Mouse (Mus musculus): ENCODE data around the gene Crip1. TPM values are rescaled to one million over a fixed set of nuclear protein-coding genes. Genes with fewer than 3 reads are reported as not detected.
A peak's percentile ranks its signal among the peaks of the same experiment; 100 is the strongest.

Gene Crip1
- polyA plus RNA-seq, 2 experiments from 2014 or later = 1,240 to 2,098 TPM

DNA sequence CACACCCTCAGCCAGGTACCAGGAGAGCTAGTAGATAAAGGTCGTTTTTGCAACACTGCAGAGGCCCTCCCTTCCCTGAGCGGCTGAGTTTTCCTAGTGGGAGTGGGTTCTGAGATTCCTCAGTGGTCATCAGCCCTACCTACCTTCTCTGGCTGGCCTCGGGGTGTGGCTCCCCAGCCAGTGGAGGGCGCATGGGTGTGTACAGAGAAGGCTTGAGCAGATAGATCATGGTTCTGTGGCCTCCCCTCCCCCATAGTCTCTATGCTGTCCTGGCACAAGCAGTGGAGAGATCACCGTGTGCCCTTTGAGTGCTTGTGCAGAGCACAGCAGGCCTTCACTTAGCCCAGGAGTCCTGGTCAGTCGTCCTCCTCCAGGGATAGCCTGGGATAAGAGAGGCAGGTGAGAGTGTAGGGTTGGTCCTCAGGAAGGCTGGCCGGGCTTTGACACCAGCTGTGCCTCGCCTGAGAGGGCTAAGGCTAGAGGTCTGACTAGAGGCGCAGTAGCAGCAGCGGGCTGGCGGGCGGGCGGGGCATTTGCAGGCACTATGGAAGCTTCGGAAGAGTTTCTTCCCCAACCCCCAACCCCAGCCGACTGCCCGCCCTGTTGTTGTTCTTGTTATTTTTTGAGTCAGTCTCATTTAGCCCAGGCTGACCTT lies 2.4 kb downstream of the Crip1 start:
- no peak for ATAC-seq

- ATAC-seq = no peak
These were observed 3.2 kb downstream of the Crip1 start for GRCm38 (mm10) chr12:113149341-113149740.

GRCm38 (mm10) chr12:113149896-113150295 lies 3.8 kb downstream of the Crip1 start:
- ATAC-seq = no peak

DNA sequence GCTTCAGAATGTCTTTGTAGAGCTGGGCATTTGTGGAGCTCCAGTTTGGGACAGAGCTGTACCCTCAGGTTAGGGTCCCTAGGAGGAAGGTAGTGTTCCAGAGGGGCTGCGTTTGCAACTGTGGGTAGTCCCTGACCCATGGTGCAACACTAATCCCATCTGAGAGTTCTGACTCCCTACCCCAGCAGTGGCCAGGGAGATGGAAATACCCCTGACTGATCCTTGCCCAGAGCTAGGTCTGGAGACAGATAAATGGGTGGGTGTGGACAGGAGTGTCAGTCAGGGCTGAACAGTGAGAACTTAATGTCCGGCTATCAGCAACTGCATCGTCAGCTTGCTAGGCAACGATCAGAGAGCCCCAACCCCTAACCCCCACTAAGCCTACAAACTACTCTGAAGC lies 4.5 kb downstream of the Crip1 start:
- no peak for ATAC-seq

GRCm38 (mm10) chr12:113151046-113151445 lies 4.9 kb downstream of the Crip1 start:
- ATAC-seq = no peak

DNA sequence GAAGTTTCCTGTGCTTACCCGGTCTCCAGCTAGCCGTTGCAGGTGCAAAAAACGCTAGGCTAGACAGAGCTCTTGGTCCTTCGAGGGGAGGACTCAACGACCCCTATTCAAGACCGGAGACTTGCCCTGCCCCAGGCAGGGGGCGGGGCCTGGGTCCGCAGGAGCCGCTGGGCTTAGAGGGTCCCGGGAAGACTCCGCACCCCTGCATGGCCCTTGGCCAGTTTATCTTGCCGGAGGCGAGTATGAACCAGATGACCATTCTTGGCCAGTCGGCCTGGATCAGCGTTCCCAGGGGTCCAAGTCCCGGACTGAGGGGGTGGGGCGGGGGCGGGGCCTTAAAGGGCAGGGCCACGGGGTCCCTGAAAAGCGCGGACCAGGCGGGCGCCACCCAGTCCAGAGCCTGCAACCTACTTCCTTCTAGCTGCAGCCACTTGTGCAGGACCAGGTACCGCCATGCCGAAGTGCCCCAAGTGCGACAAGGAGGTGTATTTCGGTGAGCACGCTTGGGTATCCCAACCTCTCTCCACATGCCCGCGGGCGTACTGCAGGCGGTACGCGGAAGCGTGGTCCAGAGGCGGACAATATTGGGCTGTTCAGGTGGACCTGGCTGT lies 5.7 kb downstream of the Crip1 start:
- ATAC-seq = no peak

GRCm38 (mm10) chr12:113152272-113152661 lies 6.2 kb downstream of the Crip1 start:
- ATAC-seq = peak; percentile 15

DNA sequence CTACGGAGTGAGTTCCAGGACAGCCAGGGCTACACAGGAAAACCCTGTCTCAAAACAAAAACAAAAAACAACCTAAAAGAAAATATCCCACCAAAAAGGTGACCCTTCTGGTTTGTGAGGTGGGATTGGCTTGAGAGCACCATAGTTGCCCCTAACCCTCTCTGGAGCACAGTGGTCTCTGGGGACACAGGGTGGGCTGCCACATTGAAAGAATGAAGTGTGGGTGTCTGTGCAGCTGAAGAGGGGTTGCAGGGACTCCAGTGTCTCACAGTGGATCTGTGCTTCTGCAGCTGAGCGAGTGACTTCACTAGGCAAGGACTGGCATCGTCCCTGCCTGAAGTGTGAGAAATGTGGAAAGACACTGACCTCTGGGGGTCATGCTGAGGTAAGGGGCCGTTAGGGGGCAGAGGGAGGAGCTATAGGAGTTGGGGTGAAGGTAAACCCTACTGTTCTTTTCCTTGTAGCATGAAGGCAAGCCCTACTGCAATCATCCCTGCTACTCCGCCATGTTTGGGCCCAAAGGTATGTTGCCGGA lies 6.9 kb downstream of the Crip1 start:
- ATAC-seq = no peak

- no peak for ATAC-seq
These were observed 7.9 kb downstream of the Crip1 start for GRCm38 (mm10) chr12:113153971-113154370.

DNA sequence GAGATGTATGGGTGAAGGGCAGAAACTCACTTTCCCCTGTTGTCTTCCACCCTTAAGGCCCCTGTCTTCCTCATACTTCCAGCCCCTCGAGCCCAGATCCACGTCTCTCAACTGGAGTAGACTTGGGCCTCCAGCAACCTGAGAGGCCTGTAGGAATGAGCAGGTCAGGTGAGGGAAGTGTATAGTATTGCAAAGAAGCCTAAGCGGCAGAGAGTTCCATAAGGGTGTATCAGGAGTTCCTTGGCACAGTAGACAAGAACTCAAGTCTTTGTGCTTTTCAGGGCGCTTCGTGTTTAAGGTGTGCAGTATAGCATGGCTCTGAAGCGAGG lies 8.6 kb downstream of the Crip1 start:
- no peak for ATAC-seq

DNA sequence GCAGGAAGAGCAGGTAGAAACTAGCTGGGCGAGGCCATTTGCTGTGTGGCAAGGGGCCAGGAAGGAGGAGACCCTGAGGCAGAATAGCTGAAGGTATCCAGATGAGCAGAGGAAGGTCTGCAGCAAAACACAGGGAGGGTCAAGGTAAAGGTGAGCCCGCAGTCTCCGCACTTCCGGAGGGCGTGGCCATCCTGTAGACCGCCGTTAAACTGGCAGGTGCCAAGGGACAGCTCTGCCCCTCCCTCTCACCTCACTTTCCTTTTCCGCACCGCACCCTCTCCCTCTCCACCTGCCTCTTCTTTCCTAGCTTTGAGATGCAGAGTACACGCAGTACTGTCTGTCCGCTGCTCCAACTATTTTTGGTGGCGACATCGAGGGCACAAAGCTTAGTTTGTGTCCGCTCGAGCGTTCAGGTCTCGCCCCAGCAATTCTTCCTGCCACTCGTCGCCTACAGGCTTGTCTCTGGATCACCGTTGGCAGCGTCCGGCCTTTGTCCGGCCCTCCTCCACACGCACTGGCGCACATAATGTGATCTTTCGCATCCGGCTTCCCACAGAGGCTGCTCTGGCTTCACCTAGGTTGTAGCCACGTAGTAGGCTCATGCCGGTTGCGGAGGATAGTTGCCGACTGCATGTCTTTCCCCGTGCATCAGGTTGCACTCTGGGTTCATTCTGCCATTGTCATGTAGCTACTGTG lies 9.1 kb downstream of the Crip1 start:
- ATAC-seq = peak; percentile 4

- ATAC-seq = peak; percentile 82
These were observed 9.9 kb downstream of the Crip1 start, which contains the start of gene Tedc1 for GRCm38 (mm10) chr12:113155887-113156539. Tedc1 (plus strand) TSS chr12:113156421.

GRCm38 (mm10) chr12:113156540-113156929 lies 10.4 kb downstream of the Crip1 start:
- ATAC-seq = no peak

DNA sequence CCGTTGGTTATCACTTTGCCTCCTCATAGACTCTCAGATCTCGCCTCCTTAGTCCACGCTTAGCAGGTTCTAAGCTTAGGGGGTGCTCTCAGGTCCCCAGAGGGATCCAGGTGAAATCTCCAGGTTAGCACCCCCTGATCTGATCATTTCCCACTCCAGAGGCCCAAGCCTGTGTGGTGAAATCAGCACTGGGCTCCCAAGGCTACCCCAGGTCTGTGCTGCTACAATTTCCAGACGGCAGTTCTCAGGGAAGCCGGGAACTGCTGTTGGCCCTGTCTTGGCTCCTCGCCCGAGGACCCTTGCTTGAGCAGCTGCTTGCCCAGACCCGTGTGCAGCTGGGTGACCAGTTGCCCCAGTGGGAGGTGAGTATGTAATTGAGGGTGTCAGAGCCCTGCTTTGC lies 10.9 kb downstream of the Crip1 start:
- ATAC-seq = no peak

DNA sequence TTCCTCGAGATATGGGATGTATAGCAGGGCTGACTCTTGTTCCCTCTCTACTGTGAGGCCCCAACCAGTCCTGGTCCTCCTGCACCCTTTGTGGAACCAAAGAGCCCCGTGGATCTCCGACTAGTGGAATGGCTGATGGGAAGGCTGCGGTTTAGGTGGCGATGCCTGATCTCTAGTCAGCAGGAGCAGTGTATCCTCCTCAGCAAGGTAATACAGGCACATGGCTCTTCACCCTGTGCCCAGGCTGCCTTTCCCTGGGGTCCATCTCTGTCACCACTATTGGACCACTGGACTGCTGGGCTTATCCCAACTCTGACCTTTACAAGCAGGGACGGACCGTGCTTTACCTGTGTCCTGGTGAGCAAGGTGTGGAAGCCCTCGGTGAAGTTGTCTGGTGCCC lies 11.4 kb downstream of the Crip1 start:
- no peak for ATAC-seq

DNA sequence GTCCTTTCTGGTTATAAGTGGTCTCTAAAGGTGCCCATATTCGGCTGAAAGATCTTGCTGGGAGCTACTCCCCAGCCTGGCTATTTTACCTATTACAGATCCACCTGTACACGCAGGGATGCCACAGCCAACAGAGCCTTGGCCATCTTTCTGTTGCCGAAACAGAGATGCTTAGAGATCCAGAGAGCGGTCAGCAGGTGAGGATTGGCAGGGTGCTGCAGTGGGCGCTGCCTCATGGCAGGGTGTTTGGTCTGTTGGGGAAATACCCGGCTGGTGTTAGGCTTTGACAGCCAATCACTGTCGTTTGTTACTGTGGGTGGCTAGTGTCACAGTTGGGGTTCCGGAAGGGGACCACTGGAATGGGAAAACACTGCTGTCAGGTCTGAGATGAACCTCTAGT lies 11.9 kb downstream of the Crip1 start:
- no peak for ATAC-seq

- no peak for ATAC-seq
These were observed 17.5 kb downstream of the Crip1 start for GRCm38 (mm10) chr12:113163561-113164006.

DNA sequence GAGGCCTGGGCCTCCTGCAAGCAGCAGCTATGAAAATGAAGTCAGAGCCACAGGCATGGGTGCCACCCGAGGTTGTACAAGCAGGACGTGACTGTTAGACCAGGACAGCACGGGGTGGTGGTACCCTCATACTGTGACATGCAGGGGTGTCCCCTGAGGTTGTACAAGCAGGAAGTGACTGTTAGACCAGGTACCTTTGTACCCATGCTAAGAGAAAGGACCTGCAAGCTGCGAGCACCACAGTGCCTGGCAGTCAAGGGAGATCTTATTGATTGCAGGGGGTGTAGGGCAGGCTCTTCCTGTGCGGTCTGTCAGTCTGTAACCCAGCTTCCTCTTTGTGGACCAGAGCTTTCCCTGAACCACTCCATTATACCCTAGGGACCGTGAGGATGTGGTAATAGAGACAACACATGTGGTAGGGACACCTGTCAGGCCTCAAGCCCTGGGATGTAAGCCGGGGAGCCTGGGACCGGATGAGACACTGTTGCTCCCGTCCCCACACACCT lies 22.0 kb downstream of the Crip1 start:
- ATAC-seq = peak; percentile 93

DNA sequence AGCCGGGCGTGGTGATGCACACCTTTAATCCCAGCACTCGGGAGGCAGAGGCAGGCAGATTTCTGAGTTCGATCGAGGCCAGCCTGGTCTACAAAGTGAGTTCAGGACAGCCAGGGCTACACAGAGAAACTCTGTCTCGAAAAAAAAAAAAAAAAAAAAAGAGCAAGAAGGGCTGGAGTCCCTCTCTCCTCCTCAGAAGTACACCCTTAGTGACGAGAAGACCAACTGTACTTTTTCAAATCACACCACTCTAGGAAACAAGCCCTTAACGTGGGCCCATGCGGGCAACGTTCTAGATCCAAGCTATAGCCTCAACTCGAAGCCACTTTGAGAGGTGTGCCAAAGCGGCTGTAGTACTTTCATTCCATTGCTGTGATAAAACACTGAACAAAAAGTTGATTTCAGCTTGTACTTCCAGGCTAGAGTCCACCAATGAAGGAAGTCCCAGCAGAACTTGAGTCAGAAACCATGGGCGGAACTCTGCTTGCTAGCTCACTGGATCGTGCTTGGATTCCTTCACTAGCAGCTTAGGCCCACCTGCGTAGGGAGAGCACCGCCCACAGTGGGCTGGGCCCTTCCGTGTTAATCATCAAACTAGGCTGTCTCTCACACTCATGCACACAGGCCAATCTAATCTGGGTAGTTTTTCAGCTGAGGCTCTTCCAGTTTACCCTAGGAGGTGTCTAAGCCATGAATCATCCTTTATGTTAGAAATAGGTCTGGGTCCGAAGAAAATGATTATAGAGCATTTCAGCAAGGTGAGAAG lies 31.0 kb downstream of the Crip1 start:
- no peak for ATAC-seq

DNA sequence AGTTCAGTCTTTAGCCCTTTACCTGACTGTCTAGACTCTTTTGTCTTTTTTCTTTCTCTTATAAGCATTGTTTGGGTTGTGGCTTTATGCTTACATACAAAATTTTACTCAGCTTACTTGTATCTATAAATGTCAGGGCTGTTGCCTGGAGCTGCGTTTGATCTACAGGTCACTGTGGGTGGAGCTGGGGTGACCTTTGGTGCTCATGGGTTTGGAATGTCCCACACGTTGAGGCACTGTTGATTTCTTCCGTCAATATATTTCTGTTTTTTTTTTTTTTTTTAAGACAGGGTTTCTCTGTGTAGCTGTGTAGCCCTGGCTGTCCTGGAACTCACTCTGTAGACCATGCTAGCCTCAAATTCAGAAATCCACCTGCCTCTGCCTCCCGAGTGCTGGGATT lies 34.9 kb downstream of the Crip1 start:
- no peak for ATAC-seq

DNA sequence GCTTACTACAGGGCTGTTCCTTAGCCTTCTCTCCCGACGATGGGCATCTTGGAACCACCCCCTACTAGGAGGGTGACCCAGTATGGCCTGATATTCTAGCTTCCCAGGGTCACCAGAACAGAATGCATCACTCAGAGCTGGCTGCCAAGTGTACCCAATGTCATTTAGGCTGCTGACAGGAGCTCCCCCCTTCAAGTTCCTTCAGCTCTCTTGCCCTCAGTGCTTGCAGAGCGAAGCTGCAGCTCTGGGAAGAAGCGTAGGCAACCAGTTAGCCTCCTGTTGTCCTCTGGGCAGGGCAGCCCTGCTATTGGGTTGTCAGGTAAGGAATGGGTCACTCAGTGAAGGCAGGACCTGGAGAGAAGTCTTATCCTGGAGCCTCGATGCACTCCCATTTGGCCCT lies 38.8 kb downstream of the Crip1 start:
- no peak for ATAC-seq

All from activated CD4-positive, CD25-positive, alpha-beta regulatory T cell, adult 4 months (primary cell).